Mouse (Mus musculus): ENCODE measurements around the gene Aqp12. TPM values are rescaled to one million over a fixed set of nuclear protein-coding genes. Genes with fewer than 3 reads are reported as not detected.

Gene Aqp12
- total RNA-seq, 1 experiment: not detected

- no peaks in the 10 kb centered on the region for H3K36me3 ChIP-seq (ENCODE audit: control insufficient read depth, insufficient read depth, low read length, poor library complexity, severe bottlenecking)
- H3K4me3 ChIP-seq (ENCODE audit: insufficient read depth in 1 of 2, low read depth in 1 of 2, low read length in 2 of 2, poor library complexity in 1 of 2, severe bottlenecking in 1 of 2): peak overlapping the region in 1 of 2 experiments; percentile 30; a peak in 2 of 4 replicates
- peaks cover 0 to 11% of the 10 kb centered on the region in 2 experiments; a peak in 3 of 4 replicates for H3K4me1 ChIP-seq (ENCODE audit: control insufficient read depth in 2 of 2, insufficient read depth in 2 of 2, low read length in 2 of 2, poor library complexity in 1 of 2)
- no peak for TF ChIP-seq ZC3H11A (IDR thresholded peaks at IDR 0.05; ENCODE audit: borderline replicate concordance, low read depth, low read length)
- no peak for TF ChIP-seq MAFK (IDR thresholded peaks at IDR 0.05; ENCODE audit: insufficient read depth, low read depth, low read length)
- TF ChIP-seq HCFC1 (IDR thresholded peaks at IDR 0.05; ENCODE audit: borderline replicate concordance, insufficient read depth, low read length): no peak
- no peak for TF ChIP-seq ZNF384 (IDR thresholded peaks at IDR 0.05; ENCODE audit: low read depth, low read length)
- TF ChIP-seq CHD2 (IDR thresholded peaks at IDR 0.05; ENCODE audit: low read depth, low read length): no peak
- in situ Hi-C loops (cut with MboI; ENCODE audit: low sequenced_read_pairs in 2 of 2, unreplicated experiment in 2 of 2): no loop called here
- H3K9me3 ChIP-seq (ENCODE audit: control insufficient read depth, insufficient read depth, low read depth, low read length): no peaks in the 10 kb centered on the region
- H3K27ac ChIP-seq (ENCODE audit: insufficient read depth, low read depth, low read length, poor library complexity, severe bottlenecking): no peak overlapping the region
- DNase-seq (ENCODE audit: low read depth, low spot score): no peak
- H3K9ac ChIP-seq (ENCODE audit: insufficient read depth, low read depth, low read length, poor library complexity, severe bottlenecking): no peak overlapping the region
Observed at GRCm38 (mm10) chr1:92979073-92979602, 27.0 kb upstream of the Aqp12 start.

GRCm38 (mm10) chr1:92981056-92981845 is 24.9 kb upstream of the Aqp12 start:
- no peak for DNase-seq (ENCODE audit: low read depth, low spot score)
- H3K9ac ChIP-seq (ENCODE audit: insufficient read depth, low read depth, low read length, poor library complexity, severe bottlenecking): no peak overlapping the region
- H3K27ac ChIP-seq (ENCODE audit: insufficient read depth, low read depth, low read length, poor library complexity, severe bottlenecking): no peak overlapping the region
- no peak overlapping the region for H3K4me3 ChIP-seq (ENCODE audit: insufficient read depth in 1 of 2, low read depth in 1 of 2, low read length in 2 of 2, poor library complexity in 1 of 2, severe bottlenecking in 1 of 2)
- peaks cover 0 to 11% of the 10 kb centered on the region in 2 experiments; a peak in 3 of 4 replicates for H3K4me1 ChIP-seq (ENCODE audit: control insufficient read depth in 2 of 2, insufficient read depth in 2 of 2, low read length in 2 of 2, poor library complexity in 1 of 2)
- TF ChIP-seq HCFC1 (IDR thresholded peaks at IDR 0.05; ENCODE audit: borderline replicate concordance, insufficient read depth, low read length) (no peak), ZNF384 (IDR thresholded peaks at IDR 0.05; ENCODE audit: low read depth, low read length) (no peak), MAFK (IDR thresholded peaks at IDR 0.05; ENCODE audit: insufficient read depth, low read depth, low read length) (no peak), CHD2 (IDR thresholded peaks at IDR 0.05; ENCODE audit: low read depth, low read length) (no peak), ZC3H11A (IDR thresholded peaks at IDR 0.05; ENCODE audit: borderline replicate concordance, low read depth, low read length) (no peak)
- no peaks in the 10 kb centered on the region for H3K9me3 ChIP-seq (ENCODE audit: control insufficient read depth, insufficient read depth, low read depth, low read length)
- in situ Hi-C loops (cut with MboI; ENCODE audit: low sequenced_read_pairs in 2 of 2, unreplicated experiment in 2 of 2): no loop called here
- H3K36me3 ChIP-seq (ENCODE audit: control insufficient read depth, insufficient read depth, low read length, poor library complexity, severe bottlenecking): no peaks in the 10 kb centered on the region

- in situ Hi-C loops (cut with MboI; ENCODE audit: low sequenced_read_pairs in 2 of 2, unreplicated experiment in 2 of 2): no loop called here
- no peak for TF ChIP-seq CHD2 (IDR thresholded peaks at IDR 0.05; ENCODE audit: low read depth, low read length)
- TF ChIP-seq HCFC1 (IDR thresholded peaks at IDR 0.05; ENCODE audit: borderline replicate concordance, insufficient read depth, low read length): no peak
- no peak for TF ChIP-seq ZNF384 (IDR thresholded peaks at IDR 0.05; ENCODE audit: low read depth, low read length)
- no peak for TF ChIP-seq ZC3H11A (IDR thresholded peaks at IDR 0.05; ENCODE audit: borderline replicate concordance, low read depth, low read length)
- TF ChIP-seq MAFK (IDR thresholded peaks at IDR 0.05; ENCODE audit: insufficient read depth, low read depth, low read length): no peak
Observed at GRCm38 (mm10) chr1:92982931-92983605, 23.1 kb upstream of the Aqp12 start.

GRCm38 (mm10) chr1:92984999-92985398 is 21.1 kb upstream of the Aqp12 start:
- Histone ChIP-seq H3K9me3 (ENCODE audit: control insufficient read depth, insufficient read depth, low read depth, low read length) (no peaks in the 10 kb centered on the region), H3K9ac (ENCODE audit: insufficient read depth, low read depth, low read length, poor library complexity, severe bottlenecking) (no peak overlapping the region), H3K4me1 (ENCODE audit: control insufficient read depth in 2 of 2, insufficient read depth in 2 of 2, low read length in 2 of 2, poor library complexity in 1 of 2) (no peaks in the 10 kb centered on the region), H3K36me3 (ENCODE audit: control insufficient read depth, insufficient read depth, low read length, poor library complexity, severe bottlenecking) (no peaks in the 10 kb centered on the region), H3K4me3 (ENCODE audit: insufficient read depth in 1 of 2, low read depth in 1 of 2, low read length in 2 of 2, poor library complexity in 1 of 2, severe bottlenecking in 1 of 2) (no peak overlapping the region), H3K27ac (ENCODE audit: insufficient read depth, low read depth, low read length, poor library complexity, severe bottlenecking) (no peak overlapping the region)
- in situ Hi-C loops (cut with MboI; ENCODE audit: low sequenced_read_pairs in 2 of 2, unreplicated experiment in 2 of 2): no loop called here
- no peak for TF ChIP-seq MAFK (IDR thresholded peaks at IDR 0.05; ENCODE audit: insufficient read depth, low read depth, low read length)
- TF ChIP-seq ZNF384 (IDR thresholded peaks at IDR 0.05; ENCODE audit: low read depth, low read length): no peak
- TF ChIP-seq ZC3H11A (IDR thresholded peaks at IDR 0.05; ENCODE audit: borderline replicate concordance, low read depth, low read length): no peak
- TF ChIP-seq CHD2 (IDR thresholded peaks at IDR 0.05; ENCODE audit: low read depth, low read length): no peak
- TF ChIP-seq HCFC1 (IDR thresholded peaks at IDR 0.05; ENCODE audit: borderline replicate concordance, insufficient read depth, low read length): no peak
- DNase-seq (ENCODE audit: low read depth, low spot score): no peak

More at GRCm38 (mm10) chr1:92982931-92983605, 23.1 kb upstream of the Aqp12 start:
- no peak for DNase-seq (ENCODE audit: low read depth, low spot score)
- Histone ChIP-seq H3K36me3 (ENCODE audit: control insufficient read depth, insufficient read depth, low read length, poor library complexity, severe bottlenecking) (no peaks in the 10 kb centered on the region), H3K9me3 (ENCODE audit: control insufficient read depth, insufficient read depth, low read depth, low read length) (no peaks in the 10 kb centered on the region), H3K27ac (ENCODE audit: insufficient read depth, low read depth, low read length, poor library complexity, severe bottlenecking) (no peak overlapping the region), H3K4me3 (ENCODE audit: insufficient read depth in 1 of 2, low read depth in 1 of 2, low read length in 2 of 2, poor library complexity in 1 of 2, severe bottlenecking in 1 of 2) (no peak overlapping the region), H3K4me1 (ENCODE audit: control insufficient read depth in 2 of 2, insufficient read depth in 2 of 2, low read length in 2 of 2, poor library complexity in 1 of 2) (peaks cover 0 to 8% of the 10 kb centered on the region in 2 experiments; a peak in 3 of 4 replicates), H3K9ac (ENCODE audit: insufficient read depth, low read depth, low read length, poor library complexity, severe bottlenecking) (no peak overlapping the region)
